Mouse (Mus musculus) spleen, embryonic (tissue): ENCODE results near the gene Sntb2.
"Not testable (repeated sequence)": the region's sequence is repeated elsewhere in the genome, so short reads cannot be mapped to it uniquely, and the experiment has no call there.

Source experiments
- CTCF ChIA-PET: fragments of 350-600 bp; sonication (Branson Sonifier 250); formaldehyde crosslinking; loops from one replicate; lab custom pipeline; 2022; lab: Charles Lee

Sntb2 gene

GRCm38 (mm10) chr8:106964573-106964972 lies 29.0 kb downstream of the Sntb2 start:
- CTCF ChIA-PET, result interaction anchor here (0.6 to 0.9 kb wide), 2 partner anchors 34 to 440 kb away, joined by 5 to 12 read pairs; no protein-coding TSS in a partner anchor

- CTCF ChIA-PET, result no interaction called here
These were observed 34.4 kb downstream of the Sntb2 start for GRCm38 (mm10) chr8:106969964-106970363.

GRCm38 (mm10) chr8:106971916-106972315 lies 36.4 kb downstream of the Sntb2 start:
- CTCF ChIA-PET, result no interaction called here

- CTCF ChIA-PET, result no interaction called here
These were observed 37.2 kb downstream of the Sntb2 start for GRCm38 (mm10) chr8:106972538-106973264.

- CTCF ChIA-PET, result not testable (repeated sequence)
These were observed 38.0 kb downstream of the Sntb2 start for GRCm38 (mm10) chr8:106973526-106973925.

GRCm38 (mm10) chr8:106974754-106975153 lies 39.2 kb downstream of the Sntb2 start:
- CTCF ChIA-PET, result interaction anchor here (0.6 kb wide), 1 partner anchor 31 kb away, joined by 4 read pairs; no protein-coding TSS in a partner anchor

- CTCF ChIA-PET, result no interaction called here
These were observed 40.2 kb downstream of the Sntb2 start for GRCm38 (mm10) chr8:106975764-106976163.

GRCm38 (mm10) chr8:106976436-106976835 lies 40.9 kb downstream of the Sntb2 start:
- CTCF ChIA-PET, result no interaction called here

- CTCF ChIA-PET, result interaction anchor here (0.6 kb wide), 1 partner anchor 1108 kb away, joined by 3 read pairs; no protein-coding TSS in a partner anchor
These were observed 43.3 kb downstream of the Sntb2 start for GRCm38 (mm10) chr8:106978755-106979251.

GRCm38 (mm10) chr8:106985404-106985821 lies 49.9 kb downstream of the Sntb2 start:
- CTCF ChIA-PET, result no interaction called here

- CTCF ChIA-PET, result interaction anchor here (0.6 kb wide), 1 partner anchor 38 kb away, joined by 3 read pairs; no protein-coding TSS in a partner anchor
These were observed 50.4 kb downstream of the Sntb2 start for GRCm38 (mm10) chr8:106985951-106986350.

GRCm38 (mm10) chr8:106987557-106987956 lies 52.0 kb downstream of the Sntb2 start:
- CTCF ChIA-PET, result no interaction called here

- CTCF ChIA-PET, result no interaction called here
These were observed 55.8 kb downstream of the Sntb2 start for GRCm38 (mm10) chr8:106991393-106991792.

GRCm38 (mm10) chr8:106996339-106996738 lies 60.8 kb downstream of the Sntb2 start:
- CTCF ChIA-PET, result not testable (repeated sequence)

GRCm38 (mm10) chr8:106997416-106997815 lies 61.9 kb downstream of the Sntb2 start:
- CTCF ChIA-PET, result no interaction called here

- CTCF ChIA-PET, result interaction anchor here (0.9 to 1.2 kb wide), 2 partner anchors 34 to 93 kb away, joined by 5 read pairs; no protein-coding TSS in a partner anchor
These were observed 63.5 kb downstream of the Sntb2 start for GRCm38 (mm10) chr8:106999068-106999467.

- CTCF ChIA-PET, result interaction anchor here (0.6 to 1.0 kb wide), 4 partner anchors 11 to 329 kb away, joined by 3 to 9 read pairs (median 5); no protein-coding TSS in a partner anchor
These were observed 67.0 kb downstream of the Sntb2 start for GRCm38 (mm10) chr8:107002532-107002931.

GRCm38 (mm10) chr8:107007795-107008194 lies 72.2 kb downstream of the Sntb2 start:
- CTCF ChIA-PET, result no interaction called here

GRCm38 (mm10) chr8:107012666-107013065 lies 77.1 kb downstream of the Sntb2 start:
- CTCF ChIA-PET, result interaction anchor here (0.6 kb wide), 1 partner anchor 295 kb away, joined by 9 read pairs; no protein-coding TSS in a partner anchor

- CTCF ChIA-PET, result no interaction called here
These were observed 79.4 kb downstream of the Sntb2 start for GRCm38 (mm10) chr8:107014915-107015314.

GRCm38 (mm10) chr8:107023479-107023878 lies 87.9 kb downstream of the Sntb2 start:
- CTCF ChIA-PET, result no interaction called here

- CTCF ChIA-PET, result no interaction called here
These were observed 93.8 kb downstream of the Sntb2 start for GRCm38 (mm10) chr8:107029310-107029709.

- CTCF ChIA-PET, result no interaction called here
These were observed 94.5 kb downstream of the Sntb2 start for GRCm38 (mm10) chr8:107030058-107030457.
